Mouse (Mus musculus) G1E (cell line): ENCODE measurements at regions not wholly inside any gene's neighbourhood (a gene's known extent, or its start where the extent isn't known, plus 50 kb on each side); places are given as distances from the start of the nearest gene placed in this dataset.

Experiments
- CTCF ChIP-seq: IDR thresholded peaks from 2 replicates; pipeline ENCODE4 v1.5.1; 2012; ENCODE audit warnings: low read depth, low read length, inconsistent platforms, mixed read lengths
- GATA2 ChIP-seq: IDR thresholded peaks from 2 replicates; pipeline ENCODE4 v1.6.1; 2012; ENCODE audit warnings: low read depth, low read length, inconsistent platforms, borderline replicate concordance

GRCm38 (mm10) chr6:118300781-118301180, 103.3 kb upstream of the Ret start:
- TF ChIP-seq CTCF, result no peak
- no peak for TF ChIP-seq GATA2
